Mouse (Mus musculus) intestine, postnatal 0 days (tissue): ENCODE results near the gene Stambp. TPM values are rescaled to one million over a fixed set of nuclear protein-coding genes. Genes with fewer than 3 reads are reported as not detected.

ENCODE experiments used
- ATAC-seq: fragments of 200-750 bp; cut with Nextera tagmentation; 2 replicates; pipeline ENCODE4 v1.8.0; 2017; ENCODE audit warnings: mild to moderate bottlenecking, moderate TSS enrichment, moderate library complexity
- H3K27ac ChIP-seq: fragments of 300-500 bp; sonication (generic); 2 replicates; pipeline ENCODE4 v1.5.1; 2014; ENCODE audit warnings: mild to moderate bottlenecking, low read depth, low read length, moderate library complexity
- H3K27me3 ChIP-seq: fragments of 300-500 bp; sonication (generic); replicated peaks from 2 replicates; pipeline ENCODE4 v1.6.1; 2014; ENCODE audit warnings: low read length, mixed read lengths; ENCODE audit not compliant: control insufficient read depth, insufficient read depth
- H3K36me3 ChIP-seq: fragments of 300-500 bp; sonication (generic); 2 replicates; pipeline ENCODE4 v1.6.1; 2014; ENCODE audit warnings: mild to moderate bottlenecking, moderate library complexity; ENCODE audit not compliant: control insufficient read depth, insufficient read depth
- H3K4me1 ChIP-seq: fragments of 300-500 bp; sonication (generic); replicated peaks from 2 replicates; pipeline ENCODE4 v1.6.1; 2014; ENCODE audit warnings: antibody characterized with exemption, low read length, mixed read lengths; ENCODE audit not compliant: control insufficient read depth, insufficient read depth
- H3K4me2 ChIP-seq: fragments of 300-500 bp; sonication (generic); replicated peaks from 2 replicates; pipeline ENCODE4 v1.6.1; 2014; ENCODE audit warnings: low read depth, mild to moderate bottlenecking, moderate library complexity
- H3K4me3 ChIP-seq: fragments of 300-500 bp; sonication (generic); 2 replicates; pipeline ENCODE4 v1.5.1; 2014; ENCODE audit warnings: low read depth, low read length
- H3K9ac ChIP-seq: fragments of 300-500 bp; sonication (generic); 2 replicates; pipeline ENCODE4 v1.6.1; 2014; ENCODE audit warnings: mild to moderate bottlenecking, low read depth, low read length
- H3K9me3 ChIP-seq: fragments of 300-500 bp; sonication (generic); 2 replicates; pipeline ENCODE4 v1.6.1; 2016; ENCODE audit warnings: mixed run types; ENCODE audit not compliant: control insufficient read depth
- CTCF ChIP-seq: sonication (generic); IDR thresholded peaks from 2 replicates; pipeline ENCODE4 v1.5.1; 2016; ENCODE audit warnings: low read depth, mild to moderate bottlenecking, control low read depth, antibody characterized with exemption, moderate library complexity
- WGBS: fragments of 180-500 bp; shearing (Covaris S2); extraction: QIAGEN DNeasy Blood & Tissue Kit; methylation state at CpG from one replicate; pipeline ENCODE4 v1.1.7; 2014; 5-methylcytosine and 5-hydroxymethylcytosine counted together
- polyA plus RNA-seq: library from polyadenylated mRNA; unstranded; fragments of >200 nt; fragmentation: Nextera tagmentation; extraction: Ambion mirVana; gene quantifications from 2 replicates; pipeline ENCODE4 v1.2.1, GENCODE M21; 2015

Stambp gene
- polyA plus RNA-seq, 1 experiment from 2014 or later = 24.9 TPM

DNA sequence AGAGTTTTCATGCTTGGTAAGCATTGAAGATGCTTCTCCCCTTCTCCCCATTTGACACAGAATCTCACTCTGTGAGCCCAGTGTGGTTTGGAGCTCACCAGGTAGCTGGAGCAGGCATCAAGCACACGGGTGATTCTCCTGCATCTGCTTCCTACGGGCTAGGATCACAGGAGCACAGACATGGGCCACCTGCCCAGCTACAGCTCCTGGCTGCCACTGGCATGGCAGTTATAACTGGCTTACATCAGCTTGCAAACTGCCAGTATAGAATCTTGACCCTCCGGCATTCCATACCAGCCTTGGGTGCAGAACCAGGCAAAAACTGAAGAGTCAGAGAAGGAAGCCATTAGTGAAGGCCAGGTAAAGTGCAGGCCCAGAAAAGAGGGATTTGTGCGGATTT is 3.1 kb upstream of the Stambp start:
- Histone ChIP-seq H3K4me2 (no peak overlapping the region), H3K27me3 (no peaks in the 10 kb centered on the region), H3K9me3 (no peaks in the 10 kb centered on the region), H3K9ac (no peak overlapping the region), H3K36me3 (no peaks in the 10 kb centered on the region), H3K4me1 (peaks cover 4% of the 10 kb centered on the region), H3K27ac (no peak overlapping the region), H3K4me3 (no peak overlapping the region)
- ATAC-seq = no peak
- TF ChIP-seq CTCF = no peak
- 75% methylated on average over 4 of the region's 4 CpGs for WGBS

DNA sequence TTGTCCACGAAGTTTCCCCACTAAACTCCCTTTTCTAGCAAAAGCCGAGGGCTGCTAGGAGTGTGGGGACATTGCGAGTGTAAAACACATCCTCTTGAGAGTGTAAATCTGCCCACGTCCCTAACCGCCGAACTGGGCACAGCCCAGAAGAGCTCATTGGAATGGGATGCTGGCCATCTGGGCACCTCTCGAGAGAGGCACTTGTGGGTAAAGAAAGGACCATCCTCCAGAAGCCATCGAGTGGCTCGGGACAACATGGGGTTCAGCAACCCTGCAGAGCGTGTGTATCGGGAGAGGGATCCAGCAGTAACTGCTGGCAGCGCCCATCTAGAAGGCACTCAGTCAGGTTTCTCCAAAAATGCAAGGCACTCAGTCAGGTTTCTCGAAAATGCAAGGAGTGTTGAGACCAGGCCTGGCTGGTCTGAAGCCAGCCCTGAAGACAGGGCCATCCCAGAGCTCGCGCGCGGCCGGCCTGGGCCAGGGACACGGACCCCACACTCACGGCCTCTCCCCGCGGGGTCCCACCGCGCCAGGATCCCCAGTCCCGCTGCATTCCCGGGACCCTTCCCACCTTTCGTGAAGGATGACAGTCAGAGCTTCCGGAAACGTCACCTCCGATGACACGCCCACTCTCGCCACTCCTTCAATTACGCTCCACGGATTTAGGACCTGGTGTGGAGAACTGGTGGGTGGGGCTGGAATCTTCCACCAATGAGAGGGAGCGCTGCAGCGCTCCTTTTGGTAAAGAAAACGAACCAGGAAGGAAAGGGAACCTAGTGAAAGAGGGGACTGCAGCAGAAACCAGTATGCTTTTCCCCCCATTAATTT is 475 bp downstream of the Stambp start:
- peak; percentile 94 for ATAC-seq
- H3K4me3 ChIP-seq = peak overlapping the region; percentile 84
- H3K9me3 ChIP-seq = no peaks in the 10 kb centered on the region
- peak overlapping the region; percentile 75 for H3K27ac ChIP-seq
- 4% methylated on average over 37 of the region's 37 CpGs for WGBS
- peaks cover 4% of the 10 kb centered on the region for H3K4me1 ChIP-seq
- TF ChIP-seq CTCF = peak; percentile 27
- H3K4me2 ChIP-seq = peak overlapping the region; percentile 88
- peak overlapping the region; percentile 68 for H3K9ac ChIP-seq
- peaks cover 21% of the 10 kb centered on the region for H3K36me3 ChIP-seq
- H3K27me3 ChIP-seq = no peaks in the 10 kb centered on the region

DNA sequence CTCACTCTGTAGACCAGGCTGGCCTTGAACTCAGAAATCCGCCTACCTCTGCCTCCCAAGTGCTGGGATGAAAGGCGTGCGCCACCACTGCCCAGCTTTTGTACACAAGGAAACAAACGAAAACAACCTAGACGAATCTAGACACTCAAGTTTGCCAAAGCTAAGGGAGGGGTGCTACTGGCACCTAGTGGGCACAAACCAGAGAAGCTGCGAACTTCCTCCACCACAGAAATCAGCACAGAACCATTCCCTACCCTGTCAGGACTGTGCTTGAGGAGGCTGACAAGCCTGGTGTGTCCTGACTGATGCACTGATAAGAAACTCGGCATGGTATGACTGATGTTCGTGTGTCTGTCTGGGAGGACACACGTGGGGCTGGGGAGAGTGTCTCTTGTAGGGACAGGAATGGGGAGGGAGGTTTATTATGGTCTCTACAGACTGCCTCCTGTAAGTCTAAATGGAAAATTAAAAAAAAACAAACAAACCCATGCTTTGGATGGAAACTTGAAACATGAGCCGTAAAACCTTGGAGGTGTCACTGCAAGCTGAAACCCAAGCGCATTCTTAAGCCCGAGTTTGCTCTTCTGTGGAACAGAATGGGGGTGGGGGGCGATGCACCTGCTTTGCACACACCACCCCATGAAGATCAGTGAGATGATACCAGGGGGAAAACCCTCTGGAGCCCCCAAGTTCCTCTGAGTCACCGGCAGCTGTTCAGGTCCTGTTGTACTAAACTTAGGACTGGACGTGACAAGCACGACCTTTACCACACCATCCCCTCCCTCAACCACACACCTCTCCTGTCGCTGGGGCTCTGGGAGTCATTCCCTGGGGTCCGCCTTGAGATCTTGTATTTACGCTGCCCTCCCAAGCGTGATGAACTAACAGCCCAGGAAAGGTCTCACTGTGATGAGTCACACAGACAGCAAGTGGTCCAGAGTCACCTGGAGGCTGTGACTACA is 3.3 kb downstream of the Stambp start:
- Histone ChIP-seq H3K36me3 (peaks cover 44% of the 10 kb centered on the region), H3K27ac (no peak overlapping the region), H3K4me1 (peaks cover 4% of the 10 kb centered on the region), H3K9ac (no peak overlapping the region), H3K4me2 (no peak overlapping the region), H3K9me3 (no peaks in the 10 kb centered on the region), H3K4me3 (no peak overlapping the region), H3K27me3 (no peaks in the 10 kb centered on the region)
- ATAC-seq = no peak
- WGBS = 72% methylated on average over 20 of the region's 20 CpGs
- TF ChIP-seq CTCF = peak; percentile 67

DNA sequence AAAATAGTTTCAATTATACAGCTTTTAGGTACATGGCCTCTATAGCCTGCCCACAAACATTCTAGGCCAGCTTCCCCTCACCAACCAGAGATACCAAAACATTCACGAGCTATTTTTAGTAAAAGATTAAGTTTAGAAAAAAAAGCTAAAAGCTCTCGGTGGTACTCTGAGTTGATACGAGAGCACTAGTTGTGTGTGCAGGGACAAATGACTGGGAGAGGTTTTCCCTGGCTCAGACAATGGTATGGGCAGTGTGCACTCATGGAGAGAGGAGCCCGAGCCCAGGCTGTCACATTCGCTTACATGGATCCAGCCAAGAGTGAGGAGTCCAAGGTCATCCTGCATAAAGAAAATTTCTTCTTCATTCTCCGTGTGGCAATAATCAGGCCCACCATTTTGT is 16.6 kb downstream of the Stambp start:
- no peak overlapping the region for H3K9ac ChIP-seq
- no peaks in the 10 kb centered on the region for H3K27me3 ChIP-seq
- WGBS = 79% methylated on average over 6 of the region's 6 CpGs
- no peak overlapping the region for H3K4me3 ChIP-seq
- TF ChIP-seq CTCF = no peak
- H3K4me2 ChIP-seq = no peak overlapping the region
- no peak for ATAC-seq
- peaks cover 62% of the 10 kb centered on the region for H3K36me3 ChIP-seq
- H3K27ac ChIP-seq = no peak overlapping the region
- no peaks in the 10 kb centered on the region for H3K9me3 ChIP-seq
- no peaks in the 10 kb centered on the region for H3K4me1 ChIP-seq

DNA sequence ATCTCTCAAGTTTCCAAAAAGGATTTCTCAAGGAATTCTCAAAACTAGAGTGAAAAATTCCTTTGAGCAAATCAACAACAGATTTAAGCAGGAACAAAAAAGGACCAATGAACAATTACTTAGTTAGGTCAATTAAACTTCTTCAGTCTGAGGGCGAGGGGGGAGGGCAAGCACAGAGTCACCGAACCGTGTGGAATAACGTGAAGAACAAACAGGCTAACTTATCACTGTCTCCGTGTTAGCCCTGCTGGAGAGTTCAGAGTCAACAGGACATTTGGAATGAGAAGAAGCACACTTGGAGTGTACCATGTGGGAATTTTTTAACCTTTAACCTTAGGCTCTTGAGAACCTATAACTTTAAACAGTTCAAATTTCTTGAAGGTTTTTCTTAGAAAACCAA is 24.2 kb downstream of the Stambp start:
- peaks cover 46% of the 10 kb centered on the region for H3K36me3 ChIP-seq
- ATAC-seq = no peak
- no peak overlapping the region for H3K9ac ChIP-seq
- no peak overlapping the region for H3K4me3 ChIP-seq
- TF ChIP-seq CTCF = no peak
- H3K27me3 ChIP-seq = no peaks in the 10 kb centered on the region
- no peak overlapping the region for H3K27ac ChIP-seq
- WGBS = 45% methylated on average over 5 of the region's 5 CpGs
- no peaks in the 10 kb centered on the region for H3K4me1 ChIP-seq
- H3K9me3 ChIP-seq = no peaks in the 10 kb centered on the region
- H3K4me2 ChIP-seq = no peak overlapping the region

DNA sequence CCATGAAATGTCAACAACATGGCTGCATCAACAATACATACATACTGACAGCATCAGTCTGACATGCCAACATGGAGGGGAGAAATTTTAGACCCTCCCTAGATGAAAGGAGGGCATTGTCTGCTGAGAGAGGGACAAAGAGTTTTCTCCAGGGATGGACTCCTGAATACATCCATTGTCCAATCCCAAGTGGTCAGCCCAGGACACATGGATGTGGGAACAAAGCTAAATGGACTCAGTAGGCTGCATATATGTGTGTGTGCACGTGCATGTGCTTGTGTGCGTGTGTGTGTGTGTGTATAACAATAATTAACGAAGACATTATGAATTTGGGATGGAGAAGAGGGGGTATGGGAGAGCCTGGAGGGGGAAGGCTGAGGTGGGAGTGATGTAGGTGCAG is 26.8 kb downstream of the Stambp start:
- no peak for TF ChIP-seq CTCF
- Histone ChIP-seq H3K36me3 (peaks cover 40% of the 10 kb centered on the region), H3K9ac (no peak overlapping the region), H3K27ac (no peak overlapping the region), H3K4me1 (no peaks in the 10 kb centered on the region), H3K9me3 (no peaks in the 10 kb centered on the region), H3K4me3 (no peak overlapping the region), H3K27me3 (no peaks in the 10 kb centered on the region), H3K4me2 (no peak overlapping the region)
- WGBS = 79% methylated on average over 3 of the region's 3 CpGs
- no peak for ATAC-seq
